Mouse (Mus musculus): ENCODE measurements around the gene Camkv.

The Camkv gene

GRCm38 (mm10) chr9:107935374-107935773 is at the start of gene Camkv:
Camkv (plus strand) TSS chr9:107935674.
- DNase-seq (ENCODE audit: low read depth, low spot score): no peak

DNA sequence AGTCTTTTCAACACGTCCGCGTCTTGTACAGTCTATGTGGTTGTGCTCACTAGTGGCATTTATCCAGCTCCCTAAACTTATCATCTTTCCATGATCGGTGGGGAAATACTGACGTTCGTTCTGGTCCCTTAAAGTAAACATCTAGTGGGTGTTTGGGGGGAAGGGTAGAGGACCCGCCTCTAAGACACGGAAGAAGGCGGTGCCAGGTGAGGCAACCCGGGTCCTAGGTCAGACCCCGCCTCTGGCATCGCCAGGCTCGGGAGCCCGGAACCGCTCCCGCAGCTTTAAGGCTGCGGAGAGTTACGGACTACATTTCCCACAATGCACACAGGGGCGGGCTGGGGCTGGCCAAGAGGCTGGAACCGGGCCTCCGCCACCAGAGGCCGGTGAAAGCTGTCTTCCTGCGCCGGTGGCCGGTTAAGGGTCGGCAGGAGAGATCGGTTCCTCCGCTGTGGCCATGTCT is 47.6 kb upstream of the Camkv start, which contains the start of gene Mon1a:
Gene Mon1a, plus strand, starts transcription at position 348 of the 463 bp plus-strand sequence.
- peak; percentile 93 for DNase-seq (ENCODE audit: low read depth, low spot score)

GRCm38 (mm10) chr9:107888267-107888850 is 47.1 kb upstream of the Camkv start:
- peak; percentile 67 for DNase-seq (ENCODE audit: low read depth, low spot score)

GRCm38 (mm10) chr9:107890260-107890659 is 45.2 kb upstream of the Camkv start:
- no peak for DNase-seq (ENCODE audit: low read depth, low spot score)

GRCm38 (mm10) chr9:107891023-107891422 is 44.5 kb upstream of the Camkv start:
- peak; percentile 59 for DNase-seq (ENCODE audit: low read depth, low spot score)

- DNase-seq (ENCODE audit: low read depth, low spot score): no peak
Observed at GRCm38 (mm10) chr9:107898563-107898962, 36.9 kb upstream of the Camkv start.

DNA sequence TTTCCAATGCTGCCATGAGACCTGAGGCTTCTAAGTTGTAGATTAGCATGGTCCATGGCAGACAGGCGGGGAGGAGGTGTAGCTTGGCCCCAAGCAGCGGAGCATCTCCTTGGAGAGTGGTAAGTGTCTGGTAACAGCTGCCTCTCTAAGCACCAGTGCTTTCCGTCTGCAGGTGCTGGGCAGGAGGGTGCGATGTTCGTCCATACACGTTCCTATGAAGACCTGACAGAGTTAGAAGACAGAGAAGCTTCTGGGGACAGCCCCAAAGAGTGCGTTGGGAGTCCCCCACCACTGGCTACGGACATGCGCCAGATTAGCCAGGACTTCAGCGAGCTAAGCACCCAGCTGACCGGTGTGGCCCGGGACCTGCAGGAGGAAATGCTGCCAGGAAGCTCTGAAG is 35.6 kb upstream of the Camkv start:
- no peak for DNase-seq (ENCODE audit: low read depth, low spot score)

DNA sequence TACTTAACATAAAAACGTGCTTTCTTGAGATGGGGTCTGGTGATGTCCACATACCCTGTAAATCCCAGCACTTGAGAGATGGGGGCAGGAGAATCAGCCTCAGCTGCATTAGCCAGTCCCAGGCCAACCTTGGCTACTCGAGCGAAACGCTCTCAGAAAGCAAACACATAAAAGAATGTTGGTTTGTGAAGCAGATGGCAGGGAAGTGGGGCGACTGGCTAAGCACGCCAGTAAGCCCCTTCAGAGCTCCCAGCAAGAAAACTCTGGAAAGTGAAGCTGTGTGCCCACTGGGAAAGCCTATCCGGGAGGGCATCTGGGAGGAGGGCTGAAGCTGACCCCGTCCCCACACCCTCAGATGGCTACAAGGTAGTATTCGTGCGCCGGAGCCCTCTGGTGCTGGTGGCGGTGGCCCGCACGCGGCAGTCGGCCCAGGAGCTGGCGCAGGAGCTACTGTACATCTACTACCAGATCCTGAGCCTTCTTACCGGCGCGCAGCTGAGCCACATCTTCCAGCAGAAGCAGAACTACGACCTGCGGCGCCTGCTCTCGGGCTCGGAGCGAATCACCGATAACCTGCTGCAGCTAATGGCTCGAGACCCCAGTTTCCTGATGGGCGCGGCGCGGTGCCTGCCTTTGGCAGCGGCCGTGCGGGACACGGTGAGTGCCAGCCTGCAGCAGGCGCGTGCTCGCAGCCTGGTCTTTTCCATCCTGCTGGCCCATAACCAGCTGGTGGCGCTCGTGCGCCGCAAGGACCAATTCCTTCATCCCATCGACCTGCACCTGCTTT is 34.4 kb upstream of the Camkv start:
- peak; percentile 27 for DNase-seq (ENCODE audit: low read depth, low spot score)

DNA sequence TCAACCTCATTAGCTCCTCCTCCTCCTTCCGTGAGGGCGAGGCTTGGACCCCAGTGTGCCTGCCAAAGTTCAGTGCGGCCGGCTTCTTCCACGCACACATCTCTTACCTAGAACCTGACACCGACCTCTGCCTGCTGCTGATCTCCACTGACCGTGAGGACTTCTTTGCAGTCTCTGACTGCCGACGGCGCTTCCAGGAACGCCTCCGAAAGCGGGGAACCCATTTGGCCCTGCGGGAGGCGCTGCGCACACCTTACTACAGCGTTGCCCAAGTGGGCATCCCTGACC is 33.9 kb upstream of the Camkv start:
- DNase-seq (ENCODE audit: low read depth, low spot score): no peak

DNA sequence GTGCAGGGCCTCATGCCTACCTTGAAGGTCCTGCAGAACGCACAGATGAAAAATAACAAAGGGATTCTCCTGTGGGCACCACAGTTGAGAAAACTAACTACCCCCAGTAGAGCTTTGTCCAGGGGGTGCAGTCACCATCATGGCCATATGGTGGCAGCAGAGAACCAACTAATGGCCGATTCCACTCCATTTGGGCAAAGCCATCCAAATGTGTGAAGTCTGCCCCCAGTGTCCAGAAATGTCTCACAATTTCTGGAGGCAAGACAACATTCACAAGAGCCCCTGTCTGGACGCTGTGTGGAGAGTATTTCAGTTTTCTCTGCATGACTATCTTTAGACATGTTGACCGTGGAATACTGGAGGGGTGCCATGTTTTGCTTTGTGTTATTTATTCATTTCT is 30.7 kb upstream of the Camkv start:
- peak; percentile 90 for DNase-seq (ENCODE audit: low read depth, low spot score)

DNA sequence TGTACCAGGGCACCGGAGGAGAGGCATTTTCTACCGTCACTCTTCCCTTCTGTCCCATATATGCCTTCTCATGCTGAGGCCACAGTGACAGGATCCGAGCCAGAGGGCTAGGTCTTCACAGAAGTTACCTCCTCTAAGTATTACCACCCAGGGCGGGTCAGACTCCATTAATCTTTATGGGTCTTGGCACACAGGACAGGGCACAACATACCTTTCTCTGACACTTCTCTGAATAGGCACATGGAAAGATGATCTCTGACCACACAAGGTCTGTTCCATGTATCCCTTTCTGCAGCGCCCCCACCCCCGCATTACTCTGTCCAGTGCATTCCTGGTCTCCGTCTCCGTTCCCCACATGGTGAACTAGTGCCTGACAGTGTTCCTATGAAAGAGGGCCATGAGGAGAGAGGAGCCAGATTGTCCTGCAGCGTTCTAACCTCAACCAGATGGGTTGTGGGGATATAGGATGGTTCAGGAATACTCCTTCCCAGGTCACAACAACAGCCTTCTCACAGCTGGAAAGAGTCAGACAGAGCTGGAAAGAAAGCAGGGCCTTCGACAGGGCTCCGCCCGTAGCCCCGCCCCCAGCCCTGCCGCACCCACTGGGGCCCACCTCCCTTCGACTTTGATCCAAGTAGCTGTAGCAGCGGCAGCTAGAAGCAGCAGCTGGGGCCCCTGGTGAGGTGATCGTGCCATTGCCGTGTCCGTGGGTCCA is 29.1 kb upstream of the Camkv start, which contains the start of gene Mst1r:
Gene Mst1r, plus strand, starts transcription at position 622 of the 715 bp plus-strand sequence.
- DNase-seq (ENCODE audit: low read depth, low spot score): peak; percentile 47

GRCm38 (mm10) chr9:107906967-107907800 is 28.3 kb upstream of the Camkv start:
- DNase-seq (ENCODE audit: low read depth, low spot score): no peak

DNA sequence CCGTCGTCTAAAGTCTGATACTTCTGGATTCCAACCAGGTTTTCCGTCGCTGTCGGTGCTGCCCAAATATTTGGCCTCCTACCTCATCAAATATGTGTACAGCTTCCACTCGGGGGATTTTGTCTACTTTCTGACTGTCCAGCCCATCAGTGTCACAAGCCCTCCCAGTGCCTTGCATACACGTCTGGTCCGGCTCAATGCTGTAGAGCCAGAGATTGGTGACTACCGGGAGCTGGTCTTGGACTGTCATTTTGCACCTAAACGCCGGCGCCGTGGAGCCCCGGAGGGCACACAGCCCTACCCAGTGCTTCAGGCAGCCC is 27.7 kb upstream of the Camkv start:
- no peak for DNase-seq (ENCODE audit: low read depth, low spot score)

- DNase-seq (ENCODE audit: low read depth, low spot score): no peak
Observed at GRCm38 (mm10) chr9:107908410-107909158, 26.9 kb upstream of the Camkv start.

DNA sequence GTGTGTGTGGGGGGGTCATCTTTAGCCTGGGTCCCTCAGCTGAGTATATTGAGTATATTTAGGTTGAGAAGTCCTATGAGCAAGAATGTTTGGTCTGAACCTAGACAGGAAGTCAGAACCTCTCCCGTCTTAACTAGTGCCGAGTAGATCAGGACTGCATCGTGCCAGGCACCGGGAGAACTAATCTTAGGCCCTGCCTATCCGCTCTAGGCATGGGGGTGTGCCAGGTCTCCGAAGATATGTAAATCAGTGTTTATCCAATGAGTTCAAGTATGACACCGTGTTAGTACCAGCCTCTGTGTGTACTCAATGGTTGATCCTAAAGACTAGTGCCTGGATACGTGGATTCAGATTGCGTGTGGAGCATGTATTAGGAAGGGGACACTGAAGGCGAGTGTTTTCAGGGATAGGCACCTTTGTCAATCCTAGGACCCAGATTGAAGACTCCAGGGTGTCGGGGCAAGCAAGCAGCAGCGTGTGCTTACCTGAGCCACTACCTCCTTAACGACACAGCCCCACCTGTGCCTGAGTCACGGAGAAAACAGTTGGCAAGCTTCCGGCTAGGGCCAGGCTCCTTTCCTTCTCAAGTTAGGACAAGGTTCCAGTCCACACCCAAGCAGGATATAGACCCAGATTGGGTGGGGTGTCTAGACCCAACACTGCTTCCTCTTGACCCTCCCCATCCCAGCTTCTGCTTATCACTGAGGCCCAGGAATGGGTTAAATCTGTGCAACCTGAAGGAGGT is 25.3 kb upstream of the Camkv start:
- no peak for DNase-seq (ENCODE audit: low read depth, low spot score)

- no peak for DNase-seq (ENCODE audit: low read depth, low spot score)
Observed at GRCm38 (mm10) chr9:107914764-107915420, 20.6 kb upstream of the Camkv start.

DNA sequence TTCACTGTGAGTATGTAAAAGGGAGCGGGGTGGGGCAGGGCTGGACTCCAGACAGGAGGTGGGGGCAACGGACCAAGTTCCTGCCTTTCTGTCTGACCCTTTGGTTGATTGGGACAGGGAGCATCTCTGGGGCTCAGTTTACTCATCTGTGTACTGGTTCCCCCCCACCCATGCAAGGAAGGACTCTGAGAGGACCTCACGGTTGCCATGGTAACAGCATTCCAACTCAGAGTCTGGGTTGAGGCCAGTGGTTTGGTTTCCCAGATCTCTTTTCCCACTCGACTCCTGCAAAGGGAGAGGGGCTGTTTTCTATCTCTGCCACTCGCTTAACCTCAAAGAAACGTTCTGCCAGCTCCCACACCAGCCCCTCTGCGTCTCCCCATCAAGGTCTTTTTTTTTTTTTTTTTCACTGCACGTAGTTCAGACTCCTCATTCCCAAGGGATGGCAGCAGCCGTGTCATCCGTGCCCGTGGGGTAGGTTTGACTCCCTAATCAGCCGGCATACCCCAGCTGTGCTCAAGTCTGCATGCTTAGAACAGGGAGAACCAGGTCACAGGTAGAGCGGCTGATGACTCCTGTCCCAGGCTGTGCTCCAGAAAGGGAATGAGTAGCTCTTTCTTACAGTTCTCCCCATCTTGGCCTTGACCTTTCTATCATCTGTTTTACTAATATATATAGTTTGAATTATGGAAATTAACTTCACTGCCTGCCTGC is 17.4 kb upstream of the Camkv start:
- no peak for DNase-seq (ENCODE audit: low read depth, low spot score)

DNA sequence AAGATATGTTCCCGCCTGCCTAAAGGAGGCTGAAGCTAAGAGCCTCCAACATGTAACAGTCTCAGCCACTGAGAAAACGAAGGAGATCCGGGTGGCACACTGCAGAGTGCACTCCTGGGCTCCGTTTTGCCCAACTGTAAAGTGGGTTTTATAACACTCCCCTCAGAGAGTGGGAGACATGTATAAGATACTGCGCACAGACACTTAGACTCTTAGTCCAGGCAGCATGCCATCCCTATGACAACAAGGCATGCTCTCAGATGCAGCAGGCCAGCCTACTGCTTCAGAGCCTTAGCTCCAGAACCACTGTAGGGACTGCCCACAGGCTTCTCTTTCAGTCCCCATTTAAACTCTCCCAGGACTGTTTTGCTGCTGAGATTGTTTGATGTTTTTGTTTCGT is 16.6 kb upstream of the Camkv start:
- DNase-seq (ENCODE audit: low read depth, low spot score): no peak

- no peak for DNase-seq (ENCODE audit: low read depth, low spot score)
Observed at GRCm38 (mm10) chr9:107919441-107919840, 16.0 kb upstream of the Camkv start.
